Mouse (Mus musculus): ENCODE results near the gene Gm10340. TPM values are rescaled to one million over a fixed set of nuclear protein-coding genes. Genes with fewer than 3 reads are reported as not detected.

The Gm10340 gene
- polyA plus RNA-seq (2017; shearing (Covaris generic)) = not detected

GRCm38 (mm10) chr14:3133697-3134096, at the start of gene Gm10340:
Gene Gm10340, plus strand, starts transcription at chr14:3133997.

GRCm38 (mm10) chr14:3187955-3188354, 54.2 kb downstream of the Gm10340 start, which contains the start of gene Gm5795:
Gene Gm5795, plus strand, starts transcription at chr14:3188255.

Other genes with a start within 250 kb of the Gm10340 start
- gene Gm2888, start 104.0 kb upstream of the Gm10340 start, polyA plus RNA-seq (2017; shearing (Covaris generic)) = not detected
- gene Gm2897, start 84.7 kb upstream of the Gm10340 start, polyA plus RNA-seq (2017; shearing (Covaris generic)) = 2.5 TPM
- not detected for gene Gm5795, start 54.3 kb downstream of the Gm10340 start, polyA plus RNA-seq (2017; shearing (Covaris generic))
- gene D830030K20Rik, start 74.5 kb downstream of the Gm10340 start, polyA plus RNA-seq (2017; shearing (Covaris generic)) = 41.3 TPM
- 5.0 TPM for gene Gm2956, start 198.6 kb downstream of the Gm10340 start, polyA plus RNA-seq (2017; shearing (Covaris generic))

Measured in inflammation-experienced regulatory T-cells, adult 16 weeks (primary cell).